Mouse (Mus musculus) embryonic fibroblast, embryonic 13.5 days (primary cell): Measurements from ENCODE around the gene Sapcd2.

ENCODE experiments used
- CTCF ChIP-seq: IDR thresholded peaks from 2 replicates; pipeline ENCODE4 v1.5.1; 2011; ENCODE audit warnings: mild to moderate bottlenecking, control low read depth, low read length, moderate library complexity, borderline replicate concordance; ENCODE audit not compliant: insufficient read depth
- POLR2A ChIP-seq: IDR thresholded peaks from 2 replicates; pipeline ENCODE4 v1.6.1; 2011; ENCODE audit warnings: low read depth, mild to moderate bottlenecking, control low read depth, low read length, moderate library complexity

DNA sequence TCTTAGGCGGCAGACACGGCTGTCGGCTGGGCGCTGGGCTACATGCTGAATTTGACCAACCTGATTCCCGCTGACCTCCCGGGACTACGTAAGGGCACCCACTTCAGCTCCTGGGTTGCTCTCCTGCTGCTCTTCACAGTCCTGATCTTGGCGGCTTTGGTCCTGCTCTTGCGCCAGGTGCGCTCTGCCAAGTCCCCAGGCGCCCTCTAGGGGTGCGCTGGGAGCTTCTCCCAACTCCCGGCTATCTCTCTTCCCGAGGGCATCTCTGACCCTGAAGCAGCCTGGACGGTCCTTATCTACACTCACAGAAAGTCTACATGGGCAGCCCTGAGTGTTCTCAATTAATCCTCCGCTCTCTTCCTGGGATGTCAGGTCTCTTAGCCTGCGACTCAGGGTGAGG, 28.6 kb downstream of the Sapcd2 start:
- TF ChIP-seq CTCF (peak; percentile 53; the same call in 1 of the 2 replicates), POLR2A (no peak)
